Mouse (Mus musculus): ENCODE data around the gene Nek7.

- no peak for TF ChIP-seq CTCF (IDR thresholded peaks at IDR 0.05; ENCODE audit: control insufficient read depth, insufficient read depth, insufficient replicate concordance, low read depth, low read length)
- no peak for TF ChIP-seq POLR2A (IDR thresholded peaks at IDR 0.05; ENCODE audit: control insufficient read depth, low read depth, low read length)
Observed at GRCm38 (mm10) chr1:138594910-138595309, 25.0 kb downstream of the Nek7 start.

Data from testis, adult 2 months (tissue).